In genomic region chr17:37283360-37283759, GRCm38 (mm10) we compare ENCODE assay signal across 47 mouse cellular contexts. TPM values are rescaled to one million over a fixed set of nuclear protein-coding genes. Genes with fewer than 3 reads are reported as not detected.
"Had no signal": no experiment of that assay in that cellular context is flagged by ENCODE, and none has a peak within 500 bp of the region (broad histone marks: within the 10 kb centered on the region; RNA-seq: fewer than 3 reads in every experiment).

Gene Olfr99 (minus strand): TSS chr17:37283460.

- H3K4me3 ChIP-seq: limb, embryonic 10.5 days; limb, embryonic 12.5 days; limb, embryonic 13.5 days; limb, embryonic 15.5 days; liver, embryonic 12.5 days; liver, embryonic 13.5 days; liver, embryonic 15.5 days; lung, embryonic 15.5 days; megakaryocyte, embryonic 14.5 days; midbrain, embryonic 10.5 days; midbrain, embryonic 12.5 days; midbrain, embryonic 13.5 days; midbrain, embryonic 15.5 days; myocyte; neural tube, embryonic 12.5 days had no signal

- H3K9ac ChIP-seq: limb, embryonic 12.5 days; limb, embryonic 13.5 days; limb, embryonic 15.5 days; liver, embryonic 12.5 days; liver, embryonic 13.5 days; liver, embryonic 14.5 days; liver, embryonic 15.5 days; liver, postnatal 0 days; lung, embryonic 14.5 days; lung, embryonic 15.5 days; midbrain, embryonic 12.5 days; midbrain, embryonic 13.5 days; midbrain, embryonic 15.5 days; neural tube, embryonic 12.5 days had no signal

- ATAC-seq: liver, embryonic 12.5 days; liver, postnatal 0 days; lung, postnatal 0 days; midbrain, embryonic 13.5 days; midbrain, embryonic 15.5 days; midbrain, embryonic 16.5 days had no signal

- H3K4me2 ChIP-seq: limb, embryonic 12.5 days; limb, embryonic 13.5 days; limb, embryonic 15.5 days; liver, embryonic 11.5 days; liver, embryonic 12.5 days; liver, embryonic 13.5 days; liver, embryonic 15.5 days; lung, embryonic 14.5 days; lung, embryonic 15.5 days; midbrain, embryonic 11.5 days; midbrain, embryonic 12.5 days; midbrain, embryonic 13.5 days; midbrain, embryonic 15.5 days; neural tube, embryonic 12.5 days had no signal

- H3K27ac ChIP-seq: limb, embryonic 10.5 days; limb, embryonic 12.5 days; limb, embryonic 13.5 days; limb, embryonic 15.5 days; liver, embryonic 12.5 days; liver, embryonic 13.5 days; liver, embryonic 14.5 days; liver, embryonic 15.5 days; lung, embryonic 15.5 days; macrophage; midbrain, embryonic 10.5 days; midbrain, embryonic 12.5 days; midbrain, embryonic 13.5 days; midbrain, embryonic 15.5 days; neural tube, embryonic 12.5 days had no signal

- H3K27me3 ChIP-seq: limb, embryonic 12.5 days; limb, embryonic 13.5 days; limb, embryonic 15.5 days; liver, embryonic 12.5 days; liver, embryonic 13.5 days; liver, embryonic 15.5 days; lung, embryonic 15.5 days; megakaryocyte, embryonic 14.5 days; midbrain, embryonic 12.5 days; midbrain, embryonic 13.5 days; midbrain, embryonic 15.5 days; neural tube, embryonic 12.5 days had no signal

- H3K9me3 ChIP-seq: limb, embryonic 10.5 days; limb, embryonic 12.5 days; limb, embryonic 13.5 days; limb, embryonic 15.5 days; liver, embryonic 12.5 days; liver, embryonic 13.5 days; liver, embryonic 15.5 days; lung, embryonic 15.5 days; megakaryocyte, embryonic 14.5 days; midbrain, embryonic 10.5 days; midbrain, embryonic 12.5 days; midbrain, embryonic 13.5 days; midbrain, embryonic 15.5 days; neural tube, embryonic 12.5 days had no signal

- H3K36me3 ChIP-seq: limb, embryonic 10.5 days; limb, embryonic 12.5 days; limb, embryonic 13.5 days; limb, embryonic 15.5 days; liver, embryonic 12.5 days; liver, embryonic 13.5 days; liver, embryonic 15.5 days; lung, embryonic 15.5 days; midbrain, embryonic 10.5 days; midbrain, embryonic 12.5 days; midbrain, embryonic 13.5 days; midbrain, embryonic 15.5 days; neural tube, embryonic 12.5 days had no signal

- H3K4me1 ChIP-seq: limb, embryonic 10.5 days; limb, embryonic 12.5 days; limb, embryonic 13.5 days; limb, embryonic 15.5 days; liver, embryonic 12.5 days; liver, embryonic 13.5 days; liver, embryonic 15.5 days; lung, embryonic 15.5 days; megakaryocyte, embryonic 14.5 days; midbrain, embryonic 10.5 days; midbrain, embryonic 12.5 days; midbrain, embryonic 13.5 days; midbrain, embryonic 15.5 days; neural tube, embryonic 12.5 days had no signal

- DNase-seq: left cerebral cortex, postnatal 4 days; liver; liver, embryonic 13.5 days; liver, postnatal 0 days; lung, adult 18-20 months; lung, adult 2 months; lung, embryonic 14.5 days; lung, postnatal 10 days; lung, postnatal 14 days; lung, postnatal 36 days; lung, postnatal 4 days; midbrain, embryonic 14.5 days had no signal

RNA-seq across cellular contexts. Expression of gene Olfr99, which starts in this region (rescaled TPM):
- total RNA-seq: left cerebral cortex, postnatal 10 days; left cerebral cortex, postnatal 14 days; left cerebral cortex, postnatal 25 days; left cerebral cortex, postnatal 36 days; left cerebral cortex, postnatal 4 days; liver, adult 2 months; megakaryocyte progenitor cell, adult 5-6 weeks; megakaryocyte, adult 5-6 weeks; megakaryocyte-erythroid progenitor cell, adult 5-6 weeks; midbrain, postnatal 0 days; monocyte, adult 5-6 weeks had no signal
- polyA plus RNA-seq: limb, embryonic 10.5 days; limb, embryonic 11.5 days; limb, embryonic 12.5 days; limb, embryonic 13.5 days; limb, embryonic 14.5 days; limb, embryonic 15.5 days; liver, adult 2 months; liver, embryonic 11.5 days; liver, embryonic 12.5 days; liver, embryonic 13.5 days; liver, embryonic 14.5 days; liver, embryonic 15.5 days; liver, embryonic 16.5 days; liver, postnatal 0 days; lung, adult 2 months; lung, embryonic 14.5 days; lung, embryonic 15.5 days; lung, embryonic 16.5 days; lung, postnatal 0 days; macrophage; midbrain, embryonic 10.5 days; midbrain, embryonic 11.5 days; midbrain, embryonic 12.5 days; midbrain, embryonic 13.5 days; midbrain, embryonic 14.5 days; midbrain, embryonic 15.5 days; midbrain, embryonic 16.5 days; midbrain, postnatal 0 days; neural tube, embryonic 11.5 days; neural tube, embryonic 12.5 days had no signal
